Mouse (Mus musculus) liver (tissue): ENCODE data around the gene Crls1.
A peak's percentile ranks its signal among the peaks of the same experiment; 100 is the strongest.

Experiments
- DNase-seq: peaks from one replicate; pipeline ENCODE4 v3.0.0-alpha.2; 2020; ENCODE audit warnings: mixed read lengths

The Crls1 gene

DNA sequence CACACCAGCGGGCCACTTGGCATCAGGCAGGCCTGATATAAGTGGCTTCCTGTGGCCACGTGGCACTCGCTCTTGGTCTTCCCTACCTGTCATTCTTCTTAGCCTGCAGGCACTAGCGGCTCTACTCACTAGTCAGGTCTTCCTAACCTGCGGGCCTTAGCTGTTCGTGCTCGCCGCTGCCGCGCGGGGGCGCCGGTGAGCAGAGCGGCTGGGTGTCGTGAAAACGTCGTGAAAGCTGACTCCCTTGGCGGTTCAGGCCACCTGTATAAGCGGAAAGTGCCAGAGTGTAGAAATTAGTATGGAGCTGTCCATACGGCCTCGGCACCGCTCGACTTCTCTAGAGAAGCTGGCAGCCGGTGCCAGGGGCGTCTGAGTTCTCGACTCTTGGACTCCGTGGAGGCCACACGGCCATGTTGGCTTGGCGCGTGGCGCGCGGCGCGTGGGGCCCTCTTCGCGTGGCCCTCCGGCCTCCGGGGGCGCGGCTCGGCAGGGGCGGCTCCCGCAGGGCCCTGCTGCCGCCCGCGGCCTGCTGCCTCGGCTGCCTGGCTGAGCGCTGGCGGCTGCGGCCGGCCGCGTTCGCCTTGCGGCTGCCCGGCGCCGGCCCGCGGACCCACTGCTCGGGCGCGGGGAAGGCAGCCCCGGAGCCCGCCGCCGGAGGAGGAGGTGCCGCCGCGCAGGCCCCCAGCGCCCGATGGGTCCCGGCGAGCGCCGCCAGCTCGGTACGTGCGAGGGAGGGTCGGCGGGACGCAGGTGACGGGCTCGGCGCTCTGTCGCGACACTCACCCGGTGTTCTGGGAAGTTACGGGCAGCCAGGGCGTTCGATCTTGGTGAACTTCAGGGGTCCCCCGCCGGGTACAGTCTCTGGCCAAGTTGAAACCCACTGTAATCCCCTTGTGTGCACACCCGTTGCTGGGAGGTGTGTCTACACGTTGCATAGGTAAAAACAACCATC, at the start of gene Crls1:
TSS of gene Crls1 (plus strand) at position 260 of the 952 bp plus-strand sequence.
- peak; percentile 93 for DNase-seq

GRCm38 (mm10) chr2:132802976-132803375, 43.5 kb upstream of the Crls1 start:
- no peak for DNase-seq

DNA sequence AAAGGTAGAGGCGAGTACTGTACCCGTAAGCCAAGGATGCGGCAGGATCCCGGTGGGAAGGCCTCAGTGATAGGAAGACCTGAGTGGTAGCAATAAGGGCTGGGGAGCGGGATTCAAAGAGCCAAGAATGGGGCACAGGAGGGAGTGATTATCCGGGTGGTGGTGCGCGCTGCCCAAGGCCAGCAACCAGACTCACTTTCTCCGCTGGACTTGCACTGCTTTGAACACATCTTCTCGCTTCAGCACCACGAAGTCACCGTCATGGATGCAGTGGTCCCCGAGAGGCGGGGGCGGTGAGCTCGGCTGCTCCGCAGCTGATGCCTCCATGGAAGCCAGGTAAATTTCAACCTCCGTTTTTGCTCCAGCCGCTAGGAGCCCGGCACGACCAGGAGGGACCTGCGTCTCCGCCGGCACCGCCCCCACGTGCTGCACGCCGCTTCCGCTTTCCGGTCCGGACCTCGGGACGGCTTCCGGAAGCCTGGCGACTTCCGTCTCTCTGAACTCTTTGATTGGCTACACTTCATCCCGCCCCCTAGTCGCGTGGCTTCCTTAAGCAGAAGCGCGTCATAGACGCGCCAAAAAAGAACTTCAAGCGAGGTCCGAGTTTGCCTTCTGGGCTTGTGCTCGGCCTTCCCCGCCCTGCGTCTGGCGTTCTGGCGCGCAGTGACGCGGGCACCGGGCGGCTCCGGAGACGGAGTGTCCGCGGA, 30.7 kb upstream of the Crls1 start, which contains the start of the genes Trmt6 and Mcm8:
TSS of gene Trmt6 (minus strand) at position 448 of the 707 bp plus-strand sequence.
TSS of gene Mcm8 (plus strand) at position 534 of the 707 bp plus-strand sequence.
- DNase-seq = peak; percentile 93

GRCm38 (mm10) chr2:132841071-132841470, 5.4 kb upstream of the Crls1 start:
- DNase-seq = no peak

DNA sequence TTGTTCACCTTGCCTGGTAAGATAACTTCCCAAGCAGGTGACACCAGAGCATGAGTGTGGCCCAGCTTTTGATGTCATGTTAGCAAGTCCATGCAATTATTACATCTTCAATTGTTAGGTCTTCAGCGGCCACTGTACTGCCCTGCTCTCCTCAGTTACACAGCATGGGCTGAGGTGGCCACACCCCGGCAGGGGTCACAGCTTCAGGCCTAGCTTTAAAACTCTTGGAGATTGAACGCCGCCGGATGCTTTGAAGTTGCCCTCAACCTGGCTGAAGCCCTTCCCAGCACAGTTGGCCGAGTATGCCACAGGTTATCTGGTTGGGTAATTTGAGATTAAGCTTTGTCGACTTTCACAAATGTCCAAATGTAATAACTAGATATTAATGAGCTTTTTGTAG, 1.1 kb downstream of the Crls1 start:
- DNase-seq = peak; percentile 16

DNA sequence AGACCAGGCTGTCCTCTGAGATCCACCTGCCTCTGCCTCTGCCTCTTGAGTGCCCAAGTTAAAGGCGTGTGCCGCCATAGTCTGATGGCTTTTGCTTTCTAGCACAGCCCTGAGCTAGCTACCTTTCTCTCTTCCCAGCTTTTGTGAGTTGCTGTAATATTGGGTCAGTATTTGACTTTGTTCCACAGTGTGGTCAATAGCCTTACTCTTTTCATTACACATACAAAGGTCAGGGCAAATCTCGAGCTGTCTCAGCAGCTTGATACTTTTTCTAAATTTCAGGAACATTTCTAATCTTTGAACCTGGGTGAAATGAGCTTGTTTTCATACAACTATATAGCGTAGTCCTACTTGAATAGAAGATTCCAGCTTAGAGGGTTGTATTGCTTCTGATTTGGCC, 1.9 kb downstream of the Crls1 start:
- DNase-seq = no peak

DNA sequence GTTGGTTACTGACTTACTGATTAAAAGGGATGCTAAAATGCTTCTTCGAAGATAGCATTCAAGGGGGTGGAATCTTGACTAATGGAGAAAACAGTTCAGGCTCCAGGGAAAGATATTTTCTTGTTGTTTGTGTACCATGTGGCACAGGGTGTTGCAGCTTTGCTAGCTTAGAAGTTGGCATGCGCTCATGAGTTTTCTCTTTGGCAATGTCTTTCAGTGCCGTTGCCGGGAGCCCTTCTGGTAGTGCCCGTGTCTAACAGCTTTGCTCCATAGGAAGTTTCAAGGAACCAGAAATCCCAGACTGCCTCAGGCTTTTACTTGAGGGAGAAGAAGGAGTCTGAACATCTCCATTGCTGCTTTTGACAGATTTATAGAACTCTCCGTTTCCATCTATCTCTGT, 2.7 kb downstream of the Crls1 start:
- no peak for DNase-seq

GRCm38 (mm10) chr2:132853051-132853450, 6.6 kb downstream of the Crls1 start:
- no peak for DNase-seq

DNA sequence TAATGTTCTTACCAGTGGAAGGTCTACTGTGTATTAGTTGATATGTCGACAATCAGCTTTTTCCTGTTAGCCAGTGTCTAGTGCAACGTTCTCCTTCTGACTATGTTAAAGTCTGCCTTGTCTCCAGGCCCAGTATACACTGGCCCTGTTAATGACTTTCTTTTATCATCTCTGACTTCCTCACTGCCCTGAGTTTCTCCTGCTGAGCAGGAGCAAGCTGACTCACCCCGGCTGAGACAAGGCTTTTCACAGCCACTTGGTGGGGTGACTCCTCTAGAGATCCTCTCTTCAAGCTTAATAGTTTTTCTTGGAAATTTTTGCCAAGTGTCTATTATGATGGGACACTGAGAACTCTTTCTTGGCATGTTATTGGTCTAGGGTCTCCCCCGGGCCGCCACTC, 9.9 kb downstream of the Crls1 start:
- no peak for DNase-seq

- DNase-seq = no peak
Observed at GRCm38 (mm10) chr2:132860435-132860834, 14.0 kb downstream of the Crls1 start.

DNA sequence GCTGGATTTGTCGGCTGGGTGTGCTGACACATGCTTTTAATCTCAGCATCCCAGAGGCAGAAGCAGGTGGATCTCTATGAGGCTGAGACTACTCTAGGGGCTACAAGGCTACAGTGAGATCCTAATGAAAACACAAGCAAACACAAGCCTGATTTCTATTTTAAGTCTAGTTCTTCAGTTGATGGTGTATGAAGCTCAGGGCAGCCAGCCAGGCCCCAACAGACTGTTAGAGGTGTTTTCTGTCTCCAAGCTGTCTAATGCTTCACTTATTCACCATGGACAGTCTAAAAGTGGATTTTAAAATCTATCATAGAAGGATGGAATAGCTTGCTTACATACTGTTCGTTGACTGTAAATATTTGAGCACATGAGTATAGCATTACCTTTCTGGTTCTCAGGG, 15.0 kb downstream of the Crls1 start:
- no peak for DNase-seq

DNA sequence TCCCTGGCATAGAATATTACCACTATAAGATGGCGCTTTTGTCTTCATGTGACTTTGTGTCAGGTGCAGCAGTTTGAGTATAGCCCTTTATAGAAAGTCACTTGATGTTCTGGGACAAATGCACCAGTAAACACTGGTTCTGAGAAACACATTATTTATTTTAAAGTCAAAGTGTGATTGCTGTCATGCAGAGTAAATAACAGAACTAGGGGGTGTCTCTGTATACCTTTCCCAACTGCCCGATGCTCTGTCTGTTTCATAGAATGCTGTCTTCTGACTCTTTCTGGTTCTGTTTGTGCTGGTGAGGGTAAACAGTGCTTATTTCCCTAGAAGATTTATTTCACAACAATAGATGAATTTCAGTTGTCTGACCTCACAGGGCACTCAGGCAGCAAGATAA, 16.9 kb downstream of the Crls1 start:
- DNase-seq = no peak

GRCm38 (mm10) chr2:132867521-132867920, 21.1 kb downstream of the Crls1 start:
- DNase-seq = no peak

GRCm38 (mm10) chr2:132869682-132870081, 23.2 kb downstream of the Crls1 start:
- DNase-seq = no peak

DNA sequence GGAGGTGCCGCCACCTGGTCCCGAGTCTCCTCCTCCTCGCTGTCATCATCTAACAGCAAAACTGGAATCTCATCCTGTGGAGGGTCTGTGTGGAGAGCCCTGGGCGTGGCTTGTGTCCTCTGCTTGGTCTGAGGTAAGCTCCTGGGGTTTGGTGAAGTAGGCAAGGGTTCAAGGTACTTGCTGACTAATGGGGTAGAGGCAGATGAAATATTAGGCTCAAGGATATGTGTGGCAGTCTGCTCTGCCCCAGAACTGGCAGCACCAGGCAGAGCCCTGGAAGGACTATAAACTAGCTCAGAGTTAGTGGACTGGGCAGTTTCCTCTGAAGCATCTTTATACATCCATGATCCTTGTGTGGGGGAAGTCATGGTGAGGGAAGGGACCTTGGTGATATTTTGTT, 23.8 kb downstream of the Crls1 start:
- DNase-seq = no peak

- no peak for DNase-seq
Observed at GRCm38 (mm10) chr2:132871663-132872062, 25.2 kb downstream of the Crls1 start.

DNA sequence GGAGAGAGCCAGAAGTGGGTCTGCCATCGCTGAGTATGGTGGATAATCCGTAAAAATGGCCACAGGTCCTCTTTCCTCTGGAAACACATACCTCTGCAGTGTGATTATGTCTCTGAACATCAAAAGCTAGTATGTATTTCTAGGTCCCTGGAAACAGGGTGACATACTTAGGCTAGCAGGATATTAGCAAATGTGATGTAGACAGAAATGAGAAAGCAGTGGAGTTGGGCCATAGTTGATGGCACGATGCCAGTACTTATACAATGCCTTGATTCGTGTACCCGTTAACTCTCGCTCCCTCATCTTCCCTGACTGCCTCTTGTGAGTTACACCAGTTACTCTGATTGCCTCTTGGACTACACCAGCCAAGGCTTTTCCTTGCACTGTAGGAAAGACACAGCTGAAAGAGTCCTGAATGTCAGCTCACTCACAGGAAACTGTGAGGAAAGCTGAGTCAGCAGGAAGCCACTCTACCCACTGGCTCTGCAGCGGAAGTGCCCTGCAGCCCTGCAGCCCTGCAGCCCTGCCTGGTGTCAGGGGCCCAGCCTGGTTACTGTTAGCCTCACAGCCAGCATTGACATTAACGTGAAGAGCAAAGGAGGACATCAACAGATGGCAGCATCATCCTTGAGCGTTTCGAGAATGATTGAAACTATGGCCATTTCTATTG, 27.3 kb downstream of the Crls1 start:
- peak; percentile 18 for DNase-seq

GRCm38 (mm10) chr2:132876991-132877390, 30.5 kb downstream of the Crls1 start:
- no peak for DNase-seq

DNA sequence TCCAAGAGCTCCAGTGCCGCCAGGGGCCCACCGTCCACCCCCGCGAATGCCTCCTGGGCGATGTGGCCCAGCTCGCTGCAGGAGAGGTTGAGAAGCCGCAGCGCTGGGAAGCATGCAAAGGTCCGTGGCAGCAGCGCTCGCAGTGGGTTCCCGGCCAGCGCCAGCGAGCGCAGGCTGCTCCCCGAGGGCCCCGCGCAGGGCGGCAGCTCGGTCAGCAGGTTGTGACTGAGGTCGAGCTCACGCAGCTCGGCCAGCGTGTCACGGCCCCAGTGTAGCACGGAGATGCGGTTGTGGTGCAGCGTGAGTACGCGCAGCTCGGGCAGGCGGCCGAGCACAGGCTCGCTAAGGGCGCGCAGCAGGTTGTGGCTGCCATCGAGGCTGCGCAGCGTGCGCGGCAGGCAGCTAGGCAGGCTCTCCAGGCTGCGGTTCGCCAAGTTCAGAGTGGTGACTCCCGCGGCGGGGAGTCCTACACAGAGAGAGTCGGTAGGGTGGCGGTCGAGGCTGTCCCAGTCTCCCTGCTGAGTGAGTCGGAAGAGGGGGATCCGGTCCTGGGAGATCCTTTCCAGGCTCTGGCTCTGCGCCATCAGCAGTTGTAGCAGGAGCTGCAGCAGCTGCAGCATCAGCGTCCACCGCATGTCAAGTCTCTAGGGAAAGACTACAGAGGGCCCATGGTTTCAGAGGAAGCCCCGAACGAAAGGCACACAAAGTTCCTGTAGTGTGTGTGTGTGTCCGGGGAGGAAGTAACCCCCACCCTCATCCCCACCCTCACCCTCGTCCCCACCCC, 33.0 kb downstream of the Crls1 start:
- DNase-seq = peak; percentile 14

- DNase-seq = peak; percentile 7
Observed at GRCm38 (mm10) chr2:132880844-132881645, 34.6 kb downstream of the Crls1 start, which contains the start of gene Lrrn4. Gene Lrrn4 (minus strand): TSS chr2:132880891.

GRCm38 (mm10) chr2:132884303-132884967, 38.0 kb downstream of the Crls1 start:
- DNase-seq = no peak
